21 mouse cellular contexts compared by ENCODE assay signal in genomic region chr4:5437076-5437475, GRCm38 (mm10).
DNase-seq lines count a peak whose midpoint lies in the region; ATAC-seq and TF ChIP-seq lines count a peak whose summit lies in the region.
"Had no signal": no experiment of that assay in that cellular context is flagged by ENCODE, and none has a peak within 500 bp of the region (broad histone marks: within the 10 kb centered on the region; RNA-seq: fewer than 3 reads in every experiment).

No protein-coding gene starts in this region.

- H3K27me3 ChIP-seq in intestine, embryonic 15.5 days (replicated peaks): no peaks in the 10 kb centered on the region
- H3K27me3 ChIP-seq in intestine, postnatal 0 days (replicated peaks; ENCODE audit: control insufficient read depth, insufficient read depth, low read length): no peaks in the 10 kb centered on the region
- no peaks in the 10 kb centered on the region for H3K27me3 ChIP-seq in midbrain, embryonic 15.5 days (replicated peaks)
- H3K27me3 ChIP-seq: CH12.LX; embryonic facial prominence, embryonic 12.5 days; hindbrain, embryonic 12.5 days had no signal

- no peaks in the 10 kb centered on the region for H3K9me3 ChIP-seq in intestine, embryonic 15.5 days
- no peaks in the 10 kb centered on the region for H3K9me3 ChIP-seq in intestine, postnatal 0 days (ENCODE audit: control insufficient read depth)
- H3K9me3 ChIP-seq in midbrain, embryonic 15.5 days: no peaks in the 10 kb centered on the region
- H3K9me3 ChIP-seq: embryonic facial prominence, embryonic 12.5 days; heart, embryonic 10.5 days; hindbrain, embryonic 12.5 days had no signal

- intact Hi-C loops in left cerebral cortex, adult 2 months (cut with DNase I): no loop called here

- ATAC-seq in intestine, embryonic 15.5 days: peak; percentile 49; the same call in 1 of the 2 replicates
- ATAC-seq in intestine, postnatal 0 days: no peak
- ATAC-seq in midbrain, embryonic 15.5 days (replicated peaks): peak; percentile 71
- ATAC-seq: forebrain, embryonic 14.5 days; hindbrain, embryonic 16.5 days had no signal

- DNase-seq in brain, embryonic 14.5 days (ENCODE audit: low read depth): peak; percentile 37
- DNase-seq in left cerebral cortex, adult 2 months (ENCODE audit: extremely low spot score in 1 of 2, low spot score in 2 of 2): no peak
- no peak for DNase-seq in layer of hippocampus, adult 11-12 months (ENCODE audit: low spot score)
- DNase-seq: adrenal gland, adult 8-10 months; adrenal gland, postnatal 36 days; cerebellum, adult 11 months; cerebellum, adult 8-10 months; cerebellum, postnatal 14 days; embryo, embryonic 11 days; heart, adult 18-20 months; heart, postnatal 10 days; heart, postnatal 4 days had no signal

- H3K4me3 ChIP-seq in intestine, embryonic 15.5 days (replicated peaks): no peak overlapping the region
- no peak overlapping the region for H3K4me3 ChIP-seq in intestine, postnatal 0 days (ENCODE audit: low read depth, low read length)
- no peak overlapping the region for H3K4me3 ChIP-seq in midbrain, embryonic 15.5 days
- H3K4me3 ChIP-seq in left cerebral cortex, adult 2 months: no peak overlapping the region
- H3K4me3 ChIP-seq: embryonic facial prominence, embryonic 12.5 days; heart, embryonic 10.5 days; hindbrain, embryonic 12.5 days had no signal

- no peaks in the 10 kb centered on the region for H3K4me1 ChIP-seq in intestine, embryonic 15.5 days (replicated peaks)
- no peaks in the 10 kb centered on the region for H3K4me1 ChIP-seq in intestine, postnatal 0 days (replicated peaks; ENCODE audit: control insufficient read depth, insufficient read depth, low read length)
- no peaks in the 10 kb centered on the region for H3K4me1 ChIP-seq in midbrain, embryonic 15.5 days
- H3K4me1 ChIP-seq: embryonic facial prominence, embryonic 12.5 days; heart, embryonic 10.5 days; hindbrain, embryonic 12.5 days had no signal

- no peak for TF ChIP-seq POLR2A in brain, embryonic 14.5 days (IDR thresholded peaks at IDR 0.05; ENCODE audit: borderline replicate concordance, extremely low read depth, insufficient read depth, insufficient read length, poor library complexity, severe bottlenecking)

- H3K27ac ChIP-seq in intestine, embryonic 15.5 days: no peak overlapping the region
- H3K27ac ChIP-seq in intestine, postnatal 0 days (ENCODE audit: low read depth, low read length): no peak overlapping the region
- H3K27ac ChIP-seq in midbrain, embryonic 15.5 days: no peak overlapping the region
- no peak overlapping the region for H3K27ac ChIP-seq in left cerebral cortex, adult 2 months
- H3K27ac ChIP-seq: embryonic facial prominence, embryonic 12.5 days; heart, embryonic 10.5 days; hindbrain, embryonic 12.5 days had no signal

- H3K9ac ChIP-seq in intestine, embryonic 15.5 days: no peak overlapping the region
- no peak overlapping the region for H3K9ac ChIP-seq in intestine, postnatal 0 days (ENCODE audit: low read depth, low read length)
- H3K9ac ChIP-seq in midbrain, embryonic 15.5 days: no peak overlapping the region
- H3K9ac ChIP-seq: embryonic facial prominence, embryonic 12.5 days; hindbrain, embryonic 12.5 days had no signal

- WGBS in intestine, embryonic 15.5 days: 46% methylated on average over 3 of the region's 3 CpGs
- 52% methylated on average over 3 of the region's 3 CpGs for WGBS in intestine, postnatal 0 days
- WGBS in midbrain, embryonic 15.5 days: 12% methylated on average over 3 of the region's 3 CpGs

- TF ChIP-seq CTCF in intestine, postnatal 0 days (IDR thresholded peaks at IDR 0.05; ENCODE audit: low read depth): no peak
- no peak for TF ChIP-seq CTCF in brain, embryonic 14.5 days (IDR thresholded peaks at IDR 0.05; ENCODE audit: borderline replicate concordance, extremely low read depth, insufficient read depth, insufficient read length)
- no peak for TF ChIP-seq CTCF in left cerebral cortex, adult 2 months (IDR thresholded peaks at IDR 0.05)

- no peaks in the 10 kb centered on the region for H3K36me3 ChIP-seq in intestine, embryonic 15.5 days
- H3K36me3 ChIP-seq in intestine, postnatal 0 days (ENCODE audit: control insufficient read depth, insufficient read depth): no peaks in the 10 kb centered on the region
- H3K36me3 ChIP-seq in midbrain, embryonic 15.5 days (replicated peaks): no peaks in the 10 kb centered on the region
- H3K36me3 ChIP-seq: embryonic facial prominence, embryonic 12.5 days; heart, embryonic 10.5 days; hindbrain, embryonic 12.5 days had no signal

- H3K4me2 ChIP-seq in intestine, embryonic 15.5 days (replicated peaks): no peak overlapping the region
- H3K4me2 ChIP-seq in intestine, postnatal 0 days (replicated peaks; ENCODE audit: low read depth): no peak overlapping the region
- H3K4me2 ChIP-seq in midbrain, embryonic 15.5 days: no peak overlapping the region
- H3K4me2 ChIP-seq: embryonic facial prominence, embryonic 12.5 days; hindbrain, embryonic 12.5 days had no signal
